Mouse (Mus musculus) hindbrain, embryonic 16.5 days (tissue): ENCODE data around the gene Prn. TPM values are rescaled to one million over a fixed set of nuclear protein-coding genes. Genes with fewer than 3 reads are reported as not detected.

Source experiments
- ATAC-seq: fragments of 200-750 bp; cut with Nextera tagmentation; 2 replicates; pipeline ENCODE4 v1.8.0; 2017; ENCODE audit warnings: moderate TSS enrichment, moderate library complexity
- H3K27ac ChIP-seq: fragments of 300-500 bp; sonication (generic); 2 replicates; pipeline ENCODE4 v1.5.1; 2014; ENCODE audit warnings: low read depth, mild to moderate bottlenecking, control low read depth, low read length, moderate library complexity
- H3K27me3 ChIP-seq: fragments of 300-500 bp; sonication (generic); replicated peaks from 2 replicates; pipeline ENCODE4 v1.6.1; 2014; ENCODE audit warnings: low read length; ENCODE audit not compliant: control insufficient read depth, insufficient read depth
- H3K36me3 ChIP-seq: fragments of 300-500 bp; sonication (generic); 2 replicates; pipeline ENCODE4 v1.6.1; 2014; ENCODE audit warnings: mild to moderate bottlenecking, low read length, moderate library complexity, mixed read lengths; ENCODE audit not compliant: control insufficient read depth, insufficient read depth
- H3K4me1 ChIP-seq: fragments of 300-500 bp; sonication (generic); 2 replicates; pipeline ENCODE4 v1.6.1; 2014; ENCODE audit warnings: low read depth, low read length; ENCODE audit not compliant: control insufficient read depth, insufficient read depth
- H3K4me2 ChIP-seq: fragments of 300-500 bp; sonication (generic); 2 replicates; pipeline ENCODE4 v1.6.1; 2014; ENCODE audit warnings: mild to moderate bottlenecking, low read length, control low read depth, moderate library complexity
- H3K4me3 ChIP-seq: fragments of 300-500 bp; sonication (generic); 2 replicates; pipeline ENCODE4 v1.5.1; 2014; ENCODE audit warnings: mild to moderate bottlenecking, low read length, control low read depth, moderate library complexity
- H3K9ac ChIP-seq: fragments of 300-500 bp; sonication (generic); 2 replicates; pipeline ENCODE4 v1.6.1; 2014; ENCODE audit warnings: low read depth, mild to moderate bottlenecking, control low read depth, low read length, moderate library complexity
- H3K9me3 ChIP-seq: fragments of 300-500 bp; sonication (generic); 2 replicates; pipeline ENCODE4 v1.6.1; 2014; ENCODE audit warnings: mild to moderate bottlenecking, low read length, moderate library complexity; ENCODE audit not compliant: control insufficient read depth
- WGBS: fragments of 180-500 bp; shearing (Covaris S2); extraction: QIAGEN DNeasy Blood & Tissue Kit; methylation state at CpG from one replicate; pipeline ENCODE4 v1.1.7; 2014; 5-methylcytosine and 5-hydroxymethylcytosine counted together
- polyA plus RNA-seq: library from polyadenylated mRNA; unstranded; fragments of >200 nt; fragmentation: Nextera tagmentation; extraction: Ambion mirVana; gene quantifications from 2 replicates; pipeline ENCODE4 v1.2.1, GENCODE M21; 2015

Prn gene
- polyA plus RNA-seq, 1 experiment from 2014 or later, result not detected

- Histone ChIP-seq H3K27ac (no peak overlapping the region), H3K9ac (no peak overlapping the region), H3K27me3 (no peaks in the 10 kb centered on the region), H3K36me3 (no peaks in the 10 kb centered on the region), H3K4me2 (no peak overlapping the region), H3K9me3 (no peaks in the 10 kb centered on the region), H3K4me3 (no peak overlapping the region), H3K4me1 (no peaks in the 10 kb centered on the region)
- WGBS, result 90% methylated on average over 2 of the region's 2 CpGs
- no peak for ATAC-seq
Measured at GRCm38 (mm10) chr2:131970597-131970996, 60.8 kb downstream of the Prn start.

- Histone ChIP-seq H3K4me3 (no peak overlapping the region), H3K36me3 (no peaks in the 10 kb centered on the region), H3K27ac (no peak overlapping the region), H3K4me1 (no peaks in the 10 kb centered on the region), H3K9ac (no peak overlapping the region), H3K27me3 (no peaks in the 10 kb centered on the region), H3K9me3 (no peaks in the 10 kb centered on the region), H3K4me2 (no peak overlapping the region)
- ATAC-seq, result no peak
- WGBS, result 83% methylated on average over 4 of the region's 4 CpGs
Measured at GRCm38 (mm10) chr2:131971098-131971497, 61.3 kb downstream of the Prn start.

- no peak overlapping the region for H3K27ac ChIP-seq
- peaks cover 2% of the 10 kb centered on the region; the same call in 1 of the 2 replicates for H3K9me3 ChIP-seq
- no peak for ATAC-seq
- 79% methylated on average over 3 of the region's 3 CpGs for WGBS
- H3K4me1 ChIP-seq, result no peaks in the 10 kb centered on the region
- no peaks in the 10 kb centered on the region for H3K27me3 ChIP-seq
- no peak overlapping the region for H3K4me3 ChIP-seq
- H3K36me3 ChIP-seq, result no peaks in the 10 kb centered on the region
- no peak overlapping the region for H3K9ac ChIP-seq
- no peak overlapping the region for H3K4me2 ChIP-seq
Measured at GRCm38 (mm10) chr2:131976663-131977062, 66.9 kb downstream of the Prn start.

- H3K4me3 ChIP-seq, result no peak overlapping the region
- H3K9me3 ChIP-seq, result peaks cover 2% of the 10 kb centered on the region; the same call in 1 of the 2 replicates
- H3K4me2 ChIP-seq, result no peak overlapping the region
- ATAC-seq, result no peak
- H3K36me3 ChIP-seq, result no peaks in the 10 kb centered on the region
- H3K4me1 ChIP-seq, result no peaks in the 10 kb centered on the region; the same call in 1 of the 2 replicates
- 42% methylated on average over 9 of the region's 9 CpGs for WGBS
- no peak overlapping the region for H3K27ac ChIP-seq
- H3K27me3 ChIP-seq, result no peaks in the 10 kb centered on the region
- no peak overlapping the region for H3K9ac ChIP-seq
Measured at GRCm38 (mm10) chr2:131980866-131981265, 71.1 kb downstream of the Prn start.

GRCm38 (mm10) chr2:131982546-131983196 is 72.9 kb downstream of the Prn start:
- WGBS, result 21% methylated on average over 6 of the region's 6 CpGs
- Histone ChIP-seq H3K9ac (no peak overlapping the region), H3K4me3 (no peak overlapping the region), H3K4me1 (no peaks in the 10 kb centered on the region; the same call in 1 of the 2 replicates), H3K9me3 (peaks cover 2% of the 10 kb centered on the region; the same call in 1 of the 2 replicates), H3K27ac (no peak overlapping the region), H3K36me3 (no peaks in the 10 kb centered on the region), H3K27me3 (no peaks in the 10 kb centered on the region), H3K4me2 (no peak overlapping the region)
- ATAC-seq, result peak; percentile 91

- H3K4me2 ChIP-seq, result no peak overlapping the region
- no peak overlapping the region for H3K27ac ChIP-seq
- no peak overlapping the region for H3K9ac ChIP-seq
- no peak overlapping the region for H3K4me3 ChIP-seq
- no peaks in the 10 kb centered on the region for H3K36me3 ChIP-seq
- no peaks in the 10 kb centered on the region for H3K27me3 ChIP-seq
- ATAC-seq, result no peak
- WGBS, result 42% methylated on average over 3 of the region's 3 CpGs
- no peaks in the 10 kb centered on the region for H3K4me1 ChIP-seq
- no peaks in the 10 kb centered on the region for H3K9me3 ChIP-seq
Measured at GRCm38 (mm10) chr2:131987950-131988349, 78.2 kb downstream of the Prn start.

GRCm38 (mm10) chr2:131988550-131988949 is 78.8 kb downstream of the Prn start:
- Histone ChIP-seq H3K9me3 (no peaks in the 10 kb centered on the region), H3K4me2 (no peak overlapping the region), H3K9ac (no peak overlapping the region), H3K4me1 (no peaks in the 10 kb centered on the region; the same call in 1 of the 2 replicates), H3K36me3 (no peaks in the 10 kb centered on the region), H3K4me3 (no peak overlapping the region), H3K27ac (no peak overlapping the region), H3K27me3 (no peaks in the 10 kb centered on the region)
- no peak for ATAC-seq
- 74% methylated on average over 2 of the region's 2 CpGs for WGBS

GRCm38 (mm10) chr2:131992487-131992886 is 82.7 kb downstream of the Prn start:
- no peak for ATAC-seq
- no peak overlapping the region for H3K4me3 ChIP-seq
- 85% methylated on average over 2 of the region's 2 CpGs for WGBS

GRCm38 (mm10) chr2:131993151-131993550 is 83.4 kb downstream of the Prn start:
- Histone ChIP-seq H3K27ac (no peak overlapping the region), H3K4me2 (no peak overlapping the region), H3K36me3 (peaks cover 5% of the 10 kb centered on the region; the same call in 1 of the 2 replicates), H3K27me3 (no peaks in the 10 kb centered on the region), H3K9me3 (no peaks in the 10 kb centered on the region), H3K4me3 (no peak overlapping the region), H3K9ac (no peak overlapping the region), H3K4me1 (no peaks in the 10 kb centered on the region; the same call in 1 of the 2 replicates)
- 79% methylated on average over 4 of the region's 4 CpGs for WGBS
- ATAC-seq, result no peak

More at GRCm38 (mm10) chr2:131992487-131992886, 82.7 kb downstream of the Prn start:
- H3K9me3 ChIP-seq, result no peaks in the 10 kb centered on the region
- H3K4me2 ChIP-seq, result no peak overlapping the region
- no peaks in the 10 kb centered on the region; the same call in 1 of the 2 replicates for H3K4me1 ChIP-seq
- no peak overlapping the region for H3K9ac ChIP-seq
- no peaks in the 10 kb centered on the region for H3K27me3 ChIP-seq
- no peak overlapping the region for H3K27ac ChIP-seq
- H3K36me3 ChIP-seq, result no peaks in the 10 kb centered on the region
